8 mouse cellular contexts compared by ENCODE assay signal in the genomic region with DNA sequence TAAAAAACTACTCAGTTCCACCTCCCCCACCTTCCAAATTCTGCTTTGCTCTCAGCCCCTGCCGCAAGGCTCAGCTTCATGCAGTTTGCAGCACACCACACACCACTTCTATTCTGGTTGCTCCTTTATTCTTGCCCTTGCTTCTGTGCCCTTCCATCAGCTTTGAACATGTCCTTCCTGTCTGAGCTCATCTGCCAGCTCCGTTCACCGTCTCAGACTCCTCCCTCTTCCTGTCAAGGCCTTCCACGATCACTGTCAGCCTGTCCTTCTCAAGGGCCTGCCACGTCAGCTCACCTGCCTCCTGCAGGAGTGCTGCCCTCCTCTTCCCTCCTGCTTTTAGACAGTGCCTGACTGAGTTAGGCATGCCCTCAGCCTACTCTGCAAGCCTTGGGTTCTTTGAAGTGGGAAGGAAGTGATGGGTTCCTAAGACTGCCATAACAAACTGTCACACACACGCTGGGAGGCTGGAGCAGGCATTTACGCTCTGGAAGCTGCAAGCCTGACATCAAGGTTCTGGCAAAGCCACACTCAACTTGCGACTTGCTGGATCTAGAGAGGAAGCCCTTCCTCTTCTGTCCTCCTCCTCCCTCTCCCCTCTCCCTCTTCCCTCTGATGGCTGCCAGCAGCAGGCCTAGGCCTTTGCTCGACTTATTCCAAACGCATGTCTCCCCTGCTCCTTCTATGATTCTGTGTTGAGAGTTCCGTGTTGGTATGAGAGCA.
DNase-seq lines count a peak whose midpoint lies in the region; ATAC-seq and TF ChIP-seq lines count a peak whose summit lies in the region.

No protein-coding gene starts in this region.

- no peak for TF ChIP-seq POLR2A in ES-Bruce4 (IDR thresholded peaks at IDR 0.05; ENCODE audit: insufficient read depth, low read length)

- no peak for ATAC-seq in forebrain, embryonic 12.5 days (ENCODE audit: low FRiP score)
- 0 out of 2 replicates have a peak, but pooled peaks have one; percentile 12 for ATAC-seq in intestine, embryonic 16.5 days
- peak; percentile 63 for ATAC-seq in megakaryocyte-erythroid progenitor cell, adult 5-6 weeks (replicated peaks; ENCODE audit: low FRiP score, low TSS enrichment, poor library complexity, severe bottlenecking)

- H3K36me3 ChIP-seq in ES-Bruce4 (ENCODE audit: control insufficient read depth, insufficient read depth, low read length, poor library complexity, severe bottlenecking) = no peaks in the 10 kb centered on the region
- H3K36me3 ChIP-seq in forebrain, embryonic 12.5 days (replicated peaks) = no peaks in the 10 kb centered on the region
- no peaks in the 10 kb centered on the region for H3K36me3 ChIP-seq in intestine, embryonic 16.5 days (ENCODE audit: control insufficient read depth, insufficient read depth, low read length)

- TF ChIP-seq CTCF in ES-Bruce4 (IDR thresholded peaks at IDR 0.05; ENCODE audit: low read depth, low read length) = no peak

- H3K4me1 ChIP-seq in ES-Bruce4 (ENCODE audit: control insufficient read depth, insufficient read depth, low read length) = peaks cover 29% of the 10 kb centered on the region
- peaks cover 83% of the 10 kb centered on the region for H3K4me1 ChIP-seq in forebrain, embryonic 12.5 days
- peaks cover 18% of the 10 kb centered on the region for H3K4me1 ChIP-seq in intestine, embryonic 16.5 days (ENCODE audit: control insufficient read depth, insufficient read depth, low read length)

- intact Hi-C loops in heart, postnatal 36 days (cut with DNase I) = no loop called here

- H3K9ac ChIP-seq in ES-Bruce4 (ENCODE audit: low read depth, poor library complexity, severe bottlenecking) = no peak overlapping the region
- H3K9ac ChIP-seq in forebrain, embryonic 12.5 days = no peak overlapping the region
- no peak overlapping the region; the same call in 1 of the 2 replicates for H3K9ac ChIP-seq in intestine, embryonic 16.5 days (ENCODE audit: low read depth, low read length)

- H3K4me3 ChIP-seq in ES-Bruce4 (ENCODE audit: low read depth, low read length) = no peak overlapping the region
- H3K4me3 ChIP-seq in forebrain, embryonic 12.5 days (replicated peaks) = no peak overlapping the region
- no peak overlapping the region for H3K4me3 ChIP-seq in intestine, embryonic 16.5 days (ENCODE audit: low read length)

- WGBS in forebrain, embryonic 12.5 days = 77% methylated on average over 11 of the region's 11 CpGs
- WGBS in intestine, embryonic 16.5 days = 48% methylated on average over 11 of the region's 11 CpGs

- H3K27ac ChIP-seq in ES-Bruce4 (ENCODE audit: insufficient read depth, low read length) = no peak overlapping the region
- peak overlapping the region; percentile 73 for H3K27ac ChIP-seq in forebrain, embryonic 12.5 days
- peak overlapping the region; percentile 67 for H3K27ac ChIP-seq in intestine, embryonic 16.5 days (ENCODE audit: low read length)

- peak; percentile 42 to 58 for DNase-seq in heart, adult 18-20 months
- DNase-seq in heart, postnatal 36 days = no peak
- peak; percentile 80 to 87 for DNase-seq in thymus, postnatal 10 days (ENCODE audit: low spot score in 2 of 2)
- no peak for DNase-seq in embryo, embryonic 10.5 days (ENCODE audit: low spot score)

- no peaks in the 10 kb centered on the region for H3K9me3 ChIP-seq in ES-Bruce4 (replicated peaks; ENCODE audit: control insufficient read depth, insufficient read depth, low read length, poor library complexity, severe bottlenecking)
- H3K9me3 ChIP-seq in forebrain, embryonic 12.5 days = no peaks in the 10 kb centered on the region
- no peaks in the 10 kb centered on the region for H3K9me3 ChIP-seq in intestine, embryonic 16.5 days (ENCODE audit: control insufficient read depth, low read length)

- H3K27me3 ChIP-seq in ES-Bruce4 (ENCODE audit: control insufficient read depth, insufficient read depth, low read length, poor library complexity, severe bottlenecking) = no peaks in the 10 kb centered on the region
- no peaks in the 10 kb centered on the region for H3K27me3 ChIP-seq in forebrain, embryonic 12.5 days
- H3K27me3 ChIP-seq in intestine, embryonic 16.5 days (replicated peaks; ENCODE audit: control insufficient read depth, insufficient read depth, low read length) = no peaks in the 10 kb centered on the region

- peak; percentile 64; the same call in 1 of the 2 replicates for TF ChIP-seq EP300 in ES-Bruce4 (IDR thresholded peaks at IDR 0.05; ENCODE audit: insufficient read depth, low read depth, low read length)

- H3K4me2 ChIP-seq in forebrain, embryonic 12.5 days = no peak overlapping the region
- H3K4me2 ChIP-seq in intestine, embryonic 16.5 days (ENCODE audit: low read depth, low read length) = no peak overlapping the region

Comparison
In these comparisons a context has a peak if more than half of its experiments do, and no peak if none do; other contexts are left out.
1. DNase-seq: peak in heart, adult 18-20 months (2 of 2) and thymus, postnatal 10 days (2 of 2); none in heart, postnatal 36 days (0 of 2) and embryo, embryonic 10.5 days (single experiment).